Mouse (Mus musculus): ENCODE data around the gene Tmem125.

GRCm38 (mm10) chr4:118522248-118522647, 21.6 kb downstream of the Tmem125 start:
- TF ChIP-seq POLR2A (IDR thresholded peaks at IDR 0.05; ENCODE audit: borderline replicate concordance, control insufficient read depth, low read depth, low read length): no peak
- no peak for TF ChIP-seq CTCF (IDR thresholded peaks at IDR 0.05; ENCODE audit: control insufficient read depth, insufficient read depth, low read length)
